Mouse (Mus musculus): ENCODE data around the gene Shisa5.

Shisa5 gene

DNA sequence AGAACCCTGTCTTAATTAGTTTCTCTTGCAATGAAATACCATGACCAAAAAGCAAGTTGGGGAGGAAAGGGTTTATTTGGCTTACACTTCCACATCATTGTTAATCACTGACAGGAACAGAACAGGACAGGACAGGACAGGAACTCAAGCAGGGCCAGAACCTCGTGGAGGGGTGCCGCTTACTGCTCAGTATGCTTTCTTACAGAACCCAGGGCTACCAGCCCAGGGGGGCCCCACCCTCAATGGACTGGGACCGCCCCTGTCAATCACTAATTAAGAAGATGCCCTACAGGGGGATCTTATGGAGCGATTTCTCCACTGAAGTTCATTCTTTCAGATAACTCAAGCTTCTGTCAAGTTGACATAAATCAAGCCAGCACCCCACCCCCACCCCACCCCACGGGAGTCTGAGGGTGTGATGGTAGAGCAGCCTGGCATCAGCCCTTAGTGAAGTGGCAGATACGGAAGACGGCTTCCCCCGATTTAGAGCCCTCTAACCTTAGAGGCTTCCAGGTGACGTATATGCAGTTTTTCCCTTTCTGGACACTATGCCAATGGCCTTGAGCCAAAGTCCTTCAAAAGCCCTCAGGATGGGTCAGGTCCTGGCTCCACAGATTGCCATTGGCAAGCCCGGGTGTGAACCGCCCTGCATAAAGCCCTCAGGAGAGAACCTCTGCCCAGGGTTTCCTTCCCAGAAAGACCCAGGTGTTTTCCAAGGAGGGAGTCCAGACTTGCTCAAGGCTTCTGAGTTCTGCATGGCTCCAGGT, 55.6 kb downstream of the Shisa5 start:
- DNase-seq (ENCODE audit: low read depth) = no peak

DNA sequence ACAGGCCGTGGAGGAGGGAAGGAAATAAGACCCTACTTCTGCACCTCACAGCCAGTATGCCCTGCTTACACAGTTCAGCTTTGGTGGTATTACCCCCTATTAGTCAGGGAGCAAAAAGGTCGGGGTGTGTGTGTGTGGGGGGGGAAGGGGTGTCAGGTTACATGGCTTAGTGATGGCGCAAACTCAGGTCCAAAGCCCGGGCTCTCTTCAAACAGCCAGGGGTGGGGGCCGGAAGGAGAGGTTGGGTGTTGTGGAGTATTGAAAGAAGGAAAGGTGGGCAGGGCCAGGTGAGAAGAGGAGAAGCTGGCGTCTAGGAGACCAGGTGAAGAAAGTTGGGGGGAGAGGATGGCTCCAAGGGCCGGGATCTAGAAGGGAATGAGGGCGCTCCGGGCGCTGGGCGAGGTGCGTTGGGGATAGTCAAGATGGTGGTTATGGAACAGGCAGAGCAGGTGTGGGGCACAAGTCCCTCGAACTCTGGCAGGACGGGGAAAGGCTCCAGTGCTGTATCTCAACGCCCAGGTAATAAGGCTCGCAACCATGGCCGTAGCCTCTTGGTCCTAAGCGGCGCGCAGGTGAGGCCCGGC, 56.3 kb downstream of the Shisa5 start:
- peak; percentile 23 for DNase-seq (ENCODE audit: low read depth)

DNA sequence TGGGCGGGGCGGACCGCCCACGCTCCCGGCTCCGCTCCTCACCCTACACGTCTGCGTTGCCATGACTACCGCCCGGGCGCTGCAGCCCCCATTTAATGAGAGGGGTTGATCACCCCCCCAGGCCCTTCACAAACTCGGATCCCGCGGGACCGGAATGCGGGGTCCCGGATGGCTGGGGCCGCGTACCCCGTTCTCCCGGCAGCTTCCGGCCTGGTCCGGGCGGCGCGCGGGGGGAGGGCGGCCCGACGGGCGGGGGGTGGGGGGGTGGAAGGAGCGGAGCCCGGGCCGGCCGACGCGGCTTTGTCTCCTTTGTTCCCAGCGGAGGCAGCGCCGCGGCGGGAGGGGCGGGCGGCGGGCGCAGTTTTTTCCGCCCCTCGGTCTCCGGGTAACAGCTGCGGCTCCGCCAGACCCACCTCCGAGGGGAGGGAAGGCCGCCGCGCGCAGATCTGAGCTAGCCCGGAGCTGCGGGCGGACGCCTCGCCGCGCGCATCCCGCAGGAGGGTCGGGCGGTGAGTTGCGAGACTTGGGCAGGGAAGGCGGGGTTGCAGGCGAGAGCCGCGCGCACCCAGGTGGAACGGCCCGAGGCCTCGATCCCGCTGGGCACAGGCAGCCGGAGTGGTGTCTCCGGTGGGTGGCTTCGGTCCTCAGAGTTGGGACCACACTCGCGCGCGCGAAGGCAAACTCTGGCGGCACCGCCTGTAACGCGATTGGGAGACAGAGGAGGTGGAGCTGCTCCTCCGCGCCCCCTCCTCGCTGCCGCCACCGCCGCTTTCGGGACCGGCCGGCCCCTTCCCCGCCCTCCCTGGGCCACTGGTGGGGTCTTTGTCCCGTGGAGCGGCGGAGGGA, 57.0 kb downstream of the Shisa5 start, which contains the start of gene Plxnb1:
TSS of gene Plxnb1 (plus strand) at position 253 of the 846 bp plus-strand sequence.
- peak; percentile 73 for DNase-seq (ENCODE audit: low read depth)

DNA sequence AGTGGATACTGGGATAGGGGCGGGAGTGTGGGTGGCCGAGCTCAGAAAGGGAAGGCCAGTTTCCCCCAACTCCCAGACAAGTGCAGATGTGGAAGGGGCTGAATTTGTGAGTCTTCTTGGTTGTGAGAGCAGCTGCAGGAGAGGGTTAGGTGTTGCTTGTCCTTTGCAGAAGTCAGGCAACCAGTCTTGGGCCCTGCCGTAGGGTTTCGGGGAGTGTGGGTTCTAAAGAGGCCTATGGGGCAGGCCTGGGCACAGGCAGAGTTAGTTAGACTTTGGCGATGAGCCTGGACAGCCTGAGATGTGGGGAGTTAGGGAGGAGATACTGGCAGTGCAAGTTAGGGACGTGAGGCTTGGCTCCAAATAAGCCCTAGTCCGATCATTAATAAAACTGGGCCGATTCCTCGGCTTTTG, 57.9 kb downstream of the Shisa5 start:
- DNase-seq (ENCODE audit: low read depth) = no peak

DNA sequence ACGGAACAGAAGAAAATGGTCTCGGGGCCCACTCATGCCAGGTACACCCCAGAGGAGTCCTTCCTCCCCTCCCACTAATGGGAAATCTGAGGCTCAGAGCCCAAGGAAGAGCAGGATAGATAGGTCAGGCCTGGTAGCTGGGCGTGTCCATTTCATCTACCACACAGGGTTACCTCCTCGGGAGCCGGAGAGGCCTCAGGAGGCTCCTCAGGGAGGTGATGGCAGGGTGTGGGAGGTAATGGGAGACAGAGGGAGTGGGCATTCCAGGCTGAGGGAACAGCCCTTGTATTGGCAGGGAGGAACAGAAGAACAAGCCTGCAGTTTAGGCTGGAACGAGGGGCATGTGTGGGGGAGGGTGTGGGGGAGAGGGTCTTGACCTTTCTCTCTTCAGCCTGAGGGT, 58.5 kb downstream of the Shisa5 start:
- no peak for DNase-seq (ENCODE audit: low read depth)

DNA sequence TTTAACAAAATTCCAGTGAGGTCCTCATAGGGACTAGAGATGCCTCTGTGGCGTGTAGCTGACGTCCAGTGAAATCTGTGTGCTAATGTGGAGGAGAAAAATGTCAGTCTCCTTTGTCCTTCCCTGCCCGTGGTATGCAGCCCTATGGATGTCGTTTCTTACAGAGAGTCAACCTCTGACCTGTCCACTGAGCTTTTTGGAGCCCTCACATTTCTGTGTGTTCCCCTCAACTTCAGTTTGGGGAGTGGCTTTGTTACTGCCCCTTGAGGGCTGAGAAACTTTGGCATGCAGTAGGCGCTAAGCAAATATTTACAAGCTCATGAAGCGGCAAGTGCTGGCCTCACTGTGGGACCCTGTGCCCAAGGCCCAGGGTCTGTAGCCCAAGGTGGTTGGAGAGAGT, 58.9 kb downstream of the Shisa5 start:
- DNase-seq (ENCODE audit: low read depth) = no peak

DNA sequence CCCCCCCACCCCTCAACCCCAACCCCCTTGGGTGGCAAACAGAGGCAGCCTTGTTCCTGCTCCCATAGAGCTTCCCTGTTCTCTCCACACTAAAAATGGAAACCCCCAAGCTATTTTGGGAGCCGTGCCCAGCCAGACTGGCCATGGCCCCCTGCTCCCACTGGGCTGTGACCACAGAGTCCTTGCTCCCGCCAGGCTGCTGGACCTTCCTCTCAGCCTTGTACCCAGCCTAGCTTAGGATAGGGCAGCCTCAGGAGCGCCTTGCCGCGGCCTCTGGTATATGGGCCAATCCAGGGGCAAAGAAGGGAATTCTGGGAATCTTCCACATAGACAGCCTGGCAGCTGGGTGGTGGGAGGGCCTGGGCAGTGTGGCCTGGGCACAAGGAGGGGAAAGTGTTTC, 59.5 kb downstream of the Shisa5 start:
- no peak for DNase-seq (ENCODE audit: low read depth)

DNA sequence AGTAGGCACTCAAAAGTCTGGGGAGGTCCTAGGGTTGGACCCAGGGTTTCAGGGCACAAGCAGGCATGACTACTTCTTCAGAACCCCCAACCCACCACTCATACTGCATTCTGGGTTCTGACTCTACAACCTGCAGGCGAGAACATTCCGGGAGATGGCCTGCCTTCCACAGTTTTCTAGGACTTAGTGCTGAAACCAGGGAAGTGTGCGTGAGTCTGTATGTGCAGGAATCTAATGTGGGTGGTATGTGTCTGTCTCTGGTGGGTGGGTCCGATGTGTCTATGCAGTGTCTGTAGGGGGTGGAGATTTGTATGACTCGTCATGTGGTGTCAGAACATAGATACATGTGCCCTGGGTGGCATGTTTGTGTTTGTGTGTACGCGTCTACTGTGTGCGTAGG, 60.0 kb downstream of the Shisa5 start:
- no peak for DNase-seq (ENCODE audit: low read depth)

DNA sequence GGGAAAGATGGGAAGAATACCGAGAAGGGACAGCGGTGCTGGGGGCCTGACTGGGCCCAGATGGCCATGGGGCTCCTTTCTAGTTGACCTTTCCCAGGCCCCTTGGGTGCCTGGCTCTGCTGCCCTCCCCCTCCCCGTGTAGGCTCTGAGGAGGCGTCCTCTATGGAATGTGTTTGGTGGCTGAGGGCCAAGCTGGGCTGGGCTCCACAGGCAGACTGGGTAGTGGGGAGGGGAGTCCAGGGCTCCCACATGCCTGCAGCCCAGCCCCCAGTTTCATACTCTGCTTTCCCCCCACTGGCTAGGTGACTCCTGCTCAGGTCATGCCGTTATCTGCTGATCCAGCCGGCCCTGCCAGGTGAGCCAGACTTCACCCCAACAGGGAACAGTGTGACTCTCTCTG, 60.6 kb downstream of the Shisa5 start:
- no peak for DNase-seq (ENCODE audit: low read depth)

DNA sequence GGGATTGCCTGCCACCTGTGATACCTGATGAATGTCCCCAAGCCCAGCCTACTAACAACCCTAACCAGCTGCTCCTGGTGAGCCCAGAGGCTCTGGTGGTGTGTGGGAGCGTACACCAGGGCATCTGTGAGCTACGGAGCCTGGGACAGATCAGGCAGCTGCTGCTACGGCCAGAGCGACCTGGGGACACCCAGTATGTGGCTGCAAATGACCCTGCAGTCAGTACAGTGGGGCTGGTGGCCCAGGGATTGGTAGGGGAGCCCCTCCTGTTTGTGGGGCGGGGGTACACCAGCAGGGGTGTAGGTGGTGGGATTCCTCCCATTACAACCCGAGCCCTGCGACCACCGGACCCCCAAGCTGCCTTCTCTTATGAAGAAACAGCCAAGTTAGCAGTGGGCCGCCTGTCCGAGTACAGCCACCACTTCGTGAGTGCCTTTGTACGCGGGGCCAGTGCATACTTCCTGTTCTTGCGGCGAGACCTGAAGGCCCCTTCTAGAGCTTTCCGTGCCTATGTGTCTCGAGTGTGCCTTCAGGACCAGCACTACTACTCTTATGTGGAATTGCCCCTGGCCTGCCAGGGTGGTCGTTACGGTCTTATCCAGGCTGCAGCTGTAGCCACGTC, 62.1 kb downstream of the Shisa5 start:
- DNase-seq (ENCODE audit: low read depth) = no peak

DNA sequence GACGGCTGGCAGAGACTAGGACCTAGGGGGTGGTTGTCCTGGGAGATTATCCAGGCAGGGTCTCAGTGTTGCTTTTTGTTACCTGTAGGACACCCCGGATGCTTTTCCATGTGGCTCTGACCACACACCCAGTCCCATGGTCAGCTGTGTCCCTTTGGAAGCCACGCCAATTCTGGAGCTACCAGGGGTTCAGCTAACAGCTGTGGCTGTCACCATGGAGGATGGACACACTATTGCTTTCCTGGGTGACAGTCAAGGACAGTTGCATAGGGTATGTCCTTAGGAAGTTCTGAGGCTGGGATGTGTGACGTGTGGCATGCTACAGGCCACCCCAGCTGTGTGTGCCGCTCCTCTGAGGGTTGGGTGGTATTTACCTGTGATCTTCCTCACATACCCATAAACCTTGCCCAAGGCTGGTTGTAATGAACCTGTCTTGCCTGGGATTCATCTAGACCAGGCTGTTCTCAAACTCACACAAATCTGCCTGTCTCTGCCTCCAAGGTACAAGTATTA, 63.6 kb downstream of the Shisa5 start:
- DNase-seq (ENCODE audit: low read depth) = no peak

DNA sequence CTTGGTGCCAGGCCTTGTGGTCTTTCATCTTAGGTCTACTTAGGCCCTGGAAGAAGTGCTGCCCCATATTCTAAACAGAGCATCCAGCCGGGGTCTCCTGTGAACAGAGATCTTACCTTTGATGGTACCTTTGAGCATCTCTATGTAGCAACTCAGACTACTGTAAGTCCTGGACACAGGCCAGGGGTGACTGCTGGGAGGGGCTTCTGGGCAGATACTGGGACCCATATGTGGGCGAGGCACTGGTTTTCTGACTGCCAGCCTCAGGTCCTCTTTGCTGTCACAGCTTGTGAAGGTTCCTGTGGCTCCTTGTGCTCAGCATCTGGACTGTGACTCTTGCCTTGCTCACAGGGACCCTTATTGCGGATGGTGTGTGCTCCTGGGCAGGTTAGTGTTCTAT, 64.2 kb downstream of the Shisa5 start:
- no peak for DNase-seq (ENCODE audit: low read depth)

DNA sequence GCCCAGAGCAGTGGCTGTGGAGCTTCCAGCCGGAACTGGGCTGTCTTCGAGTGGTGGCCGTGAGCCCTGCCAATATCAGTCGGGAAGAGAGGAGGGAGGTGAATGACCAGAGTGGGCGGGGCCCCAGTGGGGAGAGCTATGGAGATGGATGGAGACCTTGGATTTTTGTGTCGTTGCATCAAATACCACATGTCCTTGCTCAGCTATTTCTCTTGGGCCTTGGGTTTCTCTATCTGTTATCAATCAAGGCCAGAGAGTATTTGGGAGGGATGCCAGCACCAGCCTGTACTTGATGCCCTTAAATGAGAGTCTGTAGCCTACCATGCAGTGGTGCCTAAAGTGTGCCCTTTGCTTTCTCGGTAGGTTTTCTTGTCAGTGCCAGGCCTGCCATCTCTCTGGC, 64.9 kb downstream of the Shisa5 start:
- no peak for DNase-seq (ENCODE audit: low read depth)

DNA sequence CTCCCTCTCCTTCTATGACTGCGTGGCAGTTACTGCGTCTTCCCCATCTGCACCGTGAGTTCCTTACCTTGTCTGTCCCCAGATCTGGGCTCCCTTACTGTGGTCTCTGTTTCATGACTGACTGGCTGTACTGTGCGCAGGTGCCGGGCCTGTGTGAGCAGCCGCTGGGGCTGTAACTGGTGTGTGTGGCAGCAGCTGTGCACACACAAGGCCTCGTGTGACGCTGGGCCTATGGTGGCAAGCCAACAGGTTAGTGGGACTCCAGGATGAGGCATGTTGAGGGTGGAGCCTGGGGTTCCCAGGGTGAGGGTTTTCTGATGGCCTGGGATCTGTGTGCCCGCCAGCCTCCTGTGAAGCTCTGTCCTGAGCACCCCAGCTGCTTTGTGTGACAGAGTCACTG, 65.7 kb downstream of the Shisa5 start:
- DNase-seq (ENCODE audit: low read depth) = no peak

DNA sequence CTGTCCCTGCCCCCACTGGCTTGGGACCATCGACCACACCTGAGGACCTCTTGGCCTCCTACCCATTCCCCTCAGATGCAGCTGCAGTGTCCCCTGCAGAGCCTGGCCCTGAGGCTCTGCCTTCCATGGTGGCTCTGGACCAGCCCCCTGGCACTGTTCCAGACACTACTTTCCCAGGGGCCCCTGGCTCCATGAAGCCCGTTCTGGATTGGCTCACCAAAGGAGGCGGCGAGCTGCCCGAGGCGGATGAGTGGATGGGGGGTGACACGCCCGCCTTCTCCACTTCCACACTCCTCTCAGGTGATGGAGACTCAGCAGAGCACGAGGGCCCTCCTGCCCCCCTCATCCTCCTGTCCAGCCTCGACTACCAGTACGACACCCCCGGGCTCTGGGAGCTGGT, 66.6 kb downstream of the Shisa5 start:
- DNase-seq (ENCODE audit: low read depth) = no peak

DNA sequence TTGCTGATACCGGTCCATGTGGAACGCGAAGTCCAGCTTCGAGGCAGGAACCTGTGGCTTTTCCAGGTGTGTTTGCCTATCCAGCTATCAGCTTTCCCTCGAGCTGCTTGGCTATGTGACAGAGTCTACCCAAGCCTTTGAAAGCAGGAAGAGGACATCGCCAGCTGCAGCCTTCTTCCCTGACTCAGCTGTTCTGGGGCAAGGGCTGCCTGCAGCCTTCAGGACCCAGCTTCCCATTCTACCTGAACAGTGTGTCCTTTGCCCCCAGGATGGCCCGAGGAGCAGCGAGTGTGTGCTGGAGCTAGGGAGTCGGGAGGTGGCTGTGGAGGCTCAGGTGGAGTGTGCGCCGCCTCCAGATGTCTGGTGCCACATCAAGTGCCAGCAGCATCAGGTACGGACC, 67.3 kb downstream of the Shisa5 start:
- DNase-seq (ENCODE audit: low read depth) = no peak

DNA sequence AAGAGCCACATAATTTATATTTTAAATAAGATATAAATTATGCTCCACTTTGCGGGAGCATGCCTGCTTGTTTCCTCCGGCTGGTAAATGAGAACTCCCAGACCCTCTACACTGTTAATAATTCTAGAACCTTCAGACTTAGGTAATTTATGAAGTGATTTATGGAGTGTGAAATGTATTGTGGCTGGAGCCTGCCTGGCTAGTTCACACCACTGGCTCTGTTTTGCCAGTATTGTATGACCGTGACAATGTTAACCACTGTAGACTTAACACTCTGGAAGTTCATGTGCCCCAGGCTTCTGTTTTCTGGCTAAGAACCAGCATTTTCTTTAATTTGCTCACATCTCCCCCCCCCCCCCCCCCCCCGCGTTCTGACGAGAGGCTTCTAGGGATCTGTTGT, 69.0 kb downstream of the Shisa5 start:
- DNase-seq (ENCODE audit: low read depth) = no peak
